Mouse (Mus musculus) megakaryocyte, embryonic 14.5 days (primary cell): ENCODE results near the gene Clrn1.

Experiments
- FLI1 ChIP-seq: IDR thresholded peaks from 2 replicates; pipeline ENCODE4 v1.6.1; 2012; ENCODE audit warnings: low read length, inconsistent platforms, mixed read lengths
- GATA1 ChIP-seq: IDR thresholded peaks from 3 replicates; pipeline ENCODE4 v1.6.1; 2012; ENCODE audit warnings: mixed read lengths, low read length, inconsistent platforms, borderline replicate concordance

- no peak for TF ChIP-seq GATA1
- no peak for TF ChIP-seq FLI1
These were observed 56.6 kb downstream of the Clrn1 start for GRCm38 (mm10) chr3:58828366-58829153.
